Comparison of ENCODE assay signal across 22 mouse cellular contexts in genomic region chr3:85776707-85777106, GRCm38 (mm10). TPM values are rescaled to one million over a fixed set of nuclear protein-coding genes. Genes with fewer than 3 reads are reported as not detected.
DNase-seq lines count a peak whose midpoint lies in the region; ATAC-seq and TF ChIP-seq lines count a peak whose summit lies in the region.
"Had no signal": no experiment of that assay in that cellular context is flagged by ENCODE, and none has a peak within 500 bp of the region (broad histone marks: within the 10 kb centered on the region; RNA-seq: fewer than 3 reads in every experiment).

No protein-coding gene starts in this region.

- intact Hi-C loops in left cerebral cortex, adult 2 months (cut with DNase I) = no loop called here

- peak; percentile 20 for DNase-seq in kidney, adult 11 months
- DNase-seq in kidney, adult 8-10 months = no peak
- DNase-seq in Patski (ENCODE audit: low read depth, low spot score) = peak; percentile 37
- DNase-seq in forelimb bud, embryonic 11.5 days (ENCODE audit: low read depth, low spot score) = peak; percentile 31
- DNase-seq in MN1 (ENCODE audit: low spot score) = no peak
- no peak for DNase-seq in left cerebral cortex, adult 2 months (ENCODE audit: extremely low spot score in 1 of 2, low spot score in 2 of 2)
- DNase-seq: adrenal gland, postnatal 25 days; cerebellum, adult 11-12 months; cerebellum, postnatal 25 days; heart, postnatal 14 days; liver; thymus, postnatal 14 days had no signal

- POLR2A ChIA-PET in Patski (lab: Charles Lee) = interaction anchor here (0.8 to 1.7 kb wide), 2 partner anchors 11 to 57 kb away, joined by 3 to 5 read pairs; no protein-coding TSS in a partner anchor

- no peaks in the 10 kb centered on the region for H3K9me3 ChIP-seq in limb, embryonic 12.5 days
- H3K9me3 ChIP-seq in forebrain, embryonic 12.5 days = no peaks in the 10 kb centered on the region
- H3K9me3 ChIP-seq: forebrain, embryonic 15.5 days; heart, embryonic 12.5 days; hindbrain, embryonic 15.5 days; intestine, embryonic 15.5 days; midbrain, embryonic 12.5 days; neural tube, embryonic 13.5 days had no signal

- CTCF ChIA-PET in Patski (lab: Charles Lee) = interaction anchor here (0.7 to 2.3 kb wide), 6 partner anchors 11 to 141 kb away, joined by 3 to 11 read pairs (median 5); no protein-coding TSS in a partner anchor

- no peaks in the 10 kb centered on the region for H3K36me3 ChIP-seq in limb, embryonic 12.5 days
- no peaks in the 10 kb centered on the region for H3K36me3 ChIP-seq in forebrain, embryonic 12.5 days (replicated peaks)
- H3K36me3 ChIP-seq: forebrain, embryonic 15.5 days; heart, embryonic 12.5 days; hindbrain, embryonic 15.5 days; intestine, embryonic 15.5 days; midbrain, embryonic 12.5 days; neural tube, embryonic 13.5 days had no signal

- in situ Hi-C loops in Patski (cut with MboI; ENCODE audit: low pct_unique_long_range_greater_than_20kb) = no loop called here

- peak overlapping the region; percentile 64; the same call in 1 of the 2 replicates for H3K27ac ChIP-seq in limb, embryonic 12.5 days
- H3K27ac ChIP-seq in forebrain, embryonic 12.5 days = no peak overlapping the region
- no peak overlapping the region for H3K27ac ChIP-seq in left cerebral cortex, adult 2 months
- H3K27ac ChIP-seq: forebrain, embryonic 15.5 days; hindbrain, embryonic 15.5 days; intestine, embryonic 15.5 days; midbrain, embryonic 12.5 days; neural tube, embryonic 13.5 days had no signal

- ATAC-seq in Patski = no peak
- ATAC-seq in limb, embryonic 12.5 days (ENCODE audit: insufficient number of reproducible peaks, insufficient read depth, low FRiP score, low TSS enrichment, low read depth) = no peak
- no peak for ATAC-seq in forebrain, embryonic 12.5 days (ENCODE audit: low FRiP score)
- ATAC-seq: activated CD4-positive, CD25-positive, alpha-beta regulatory T cell, adult 4 months; forebrain, embryonic 15.5 days; intestine, embryonic 15.5 days; lung, postnatal 0 days had no signal

- WGBS in limb, embryonic 12.5 days = 47% methylated on average over 10 of the region's 10 CpGs
- 77% methylated on average over 10 of the region's 10 CpGs for WGBS in forebrain, embryonic 12.5 days

- no peak for TF ChIP-seq CTCF in Patski (IDR thresholded peaks at IDR 0.05)
- no peak for TF ChIP-seq CTCF in left cerebral cortex, adult 2 months (IDR thresholded peaks at IDR 0.05)

- peak overlapping the region; percentile 2 for H3K4me2 ChIP-seq in limb, embryonic 12.5 days
- no peak overlapping the region for H3K4me2 ChIP-seq in forebrain, embryonic 12.5 days
- H3K4me2 ChIP-seq: forebrain, embryonic 15.5 days; heart, embryonic 12.5 days; hindbrain, embryonic 15.5 days; intestine, embryonic 15.5 days; midbrain, embryonic 12.5 days; neural tube, embryonic 13.5 days had no signal

- H3K9ac ChIP-seq in limb, embryonic 12.5 days (replicated peaks) = no peak overlapping the region
- H3K9ac ChIP-seq in forebrain, embryonic 12.5 days = no peak overlapping the region
- H3K9ac ChIP-seq: forebrain, embryonic 15.5 days; heart, embryonic 12.5 days; hindbrain, embryonic 15.5 days; intestine, embryonic 15.5 days; midbrain, embryonic 12.5 days; neural tube, embryonic 13.5 days had no signal

- peaks cover 4% of the 10 kb centered on the region for H3K4me1 ChIP-seq in limb, embryonic 12.5 days (replicated peaks)
- H3K4me1 ChIP-seq in forebrain, embryonic 12.5 days = peaks cover 7% of the 10 kb centered on the region; the same call in 1 of the 2 replicates
- H3K4me1 ChIP-seq: hindbrain, embryonic 15.5 days; intestine, embryonic 15.5 days had no signal

- no peak overlapping the region for H3K4me3 ChIP-seq in limb, embryonic 12.5 days (replicated peaks)
- no peak overlapping the region for H3K4me3 ChIP-seq in forebrain, embryonic 12.5 days (replicated peaks)
- no peak overlapping the region for H3K4me3 ChIP-seq in left cerebral cortex, adult 2 months
- H3K4me3 ChIP-seq: forebrain, embryonic 15.5 days; heart, embryonic 12.5 days; hindbrain, embryonic 15.5 days; intestine, embryonic 15.5 days; midbrain, embryonic 12.5 days; neural tube, embryonic 13.5 days had no signal

- no peaks in the 10 kb centered on the region for H3K27me3 ChIP-seq in Patski
- H3K27me3 ChIP-seq in limb, embryonic 12.5 days = no peaks in the 10 kb centered on the region
- no peaks in the 10 kb centered on the region for H3K27me3 ChIP-seq in forebrain, embryonic 12.5 days
- H3K27me3 ChIP-seq: forebrain, embryonic 15.5 days; heart, embryonic 12.5 days; hindbrain, embryonic 15.5 days; intestine, embryonic 15.5 days; midbrain, embryonic 12.5 days; neural tube, embryonic 13.5 days had no signal

RNA-seq across cellular contexts. Expression of gene Fam160a1, which starts 40.4 kb away (rescaled TPM):
- 22.4 TPM for polyA plus RNA-seq in Patski (2021)
- polyA plus RNA-seq in limb, embryonic 12.5 days (2016; fragmentation: Nextera tagmentation; extraction: Ambion mirVana) = 2.1 and 2.3 TPM in 2 replicates
- 0.58 and 0.59 TPM in 2 replicates for polyA plus RNA-seq in forebrain, embryonic 12.5 days (2016; fragmentation: Nextera tagmentation; extraction: Ambion mirVana)
- total RNA-seq in left cerebral cortex, adult 2 months (2021) = 1 to 10 TPM; 3.2 to 5.6 TPM

Comparison
In these comparisons a context has a peak if more than half of its experiments do, and no peak if none do; other contexts are left out.
1. DNase-seq: peak in kidney, adult 11 months (single experiment), Patski (single experiment) and forelimb bud, embryonic 11.5 days (single experiment); none in kidney, adult 8-10 months (0 of 2), MN1 (single experiment) and left cerebral cortex, adult 2 months (0 of 2).